Mouse (Mus musculus) hindlimb bud, embryonic 11.5 days (tissue): ENCODE measurements around the gene Lama1.
"Not testable (repeated sequence)": the region's sequence is repeated elsewhere in the genome, so short reads cannot be mapped to it uniquely, and the experiment has no call there.

Source experiments
- DNase-seq: peaks from one replicate; pipeline ENCODE4 v3.0.0-alpha.2; 2012; ENCODE audit warnings: low read depth, low spot score; ENCODE audit errors: extremely low spot score

Lama1 gene

GRCm38 (mm10) chr17:67837351-67838090 lies 140.5 kb downstream of the Lama1 start:
- peak; percentile 92 for DNase-seq

GRCm38 (mm10) chr17:67838948-67839347 lies 141.9 kb downstream of the Lama1 start:
- no peak for DNase-seq

- DNase-seq = not testable (repeated sequence)
Measured at GRCm38 (mm10) chr17:67841494-67841893, 144.4 kb downstream of the Lama1 start.

GRCm38 (mm10) chr17:67861080-67861630 lies 164.1 kb downstream of the Lama1 start:
- no peak for DNase-seq

DNA sequence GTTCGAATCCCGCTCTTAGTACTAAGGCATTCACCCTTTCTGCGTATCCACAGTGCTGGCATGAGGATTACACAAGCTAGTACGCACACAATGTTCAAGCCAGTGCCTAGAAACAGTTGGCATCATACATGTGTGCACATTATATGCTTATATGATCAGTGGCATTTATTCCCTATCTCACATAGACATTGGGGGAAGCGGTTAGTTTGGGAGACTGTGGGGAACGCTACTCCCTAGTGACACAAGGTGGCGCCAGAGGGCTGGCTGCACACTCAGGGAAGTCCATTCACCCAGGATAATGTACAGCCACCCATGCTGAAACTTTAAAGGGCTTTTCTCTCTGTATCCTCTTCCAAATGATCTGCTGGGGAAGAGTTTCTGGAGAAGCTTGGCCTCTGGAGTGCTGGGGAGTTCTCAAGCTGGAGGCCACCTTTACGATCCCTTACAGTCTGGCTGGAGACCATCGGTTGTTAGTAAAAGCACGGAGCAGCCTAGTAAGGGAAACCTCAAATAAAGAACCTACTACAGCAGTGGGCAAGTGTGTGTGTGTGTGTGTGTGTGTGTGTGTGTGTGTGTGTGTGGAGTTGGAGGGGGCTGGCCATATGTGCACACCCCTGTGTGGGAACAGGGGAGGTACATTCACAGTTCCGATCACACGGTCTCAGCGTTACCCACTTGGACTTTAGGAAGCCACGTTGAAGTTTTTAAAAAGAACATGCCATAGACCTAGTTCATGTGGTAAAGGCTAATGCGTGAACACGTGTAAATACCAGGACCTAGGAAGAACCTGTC lies 164.9 kb downstream of the Lama1 start:
- DNase-seq = peak; percentile 22

GRCm38 (mm10) chr17:67864363-67864762 lies 167.3 kb downstream of the Lama1 start:
- DNase-seq = no peak

DNA sequence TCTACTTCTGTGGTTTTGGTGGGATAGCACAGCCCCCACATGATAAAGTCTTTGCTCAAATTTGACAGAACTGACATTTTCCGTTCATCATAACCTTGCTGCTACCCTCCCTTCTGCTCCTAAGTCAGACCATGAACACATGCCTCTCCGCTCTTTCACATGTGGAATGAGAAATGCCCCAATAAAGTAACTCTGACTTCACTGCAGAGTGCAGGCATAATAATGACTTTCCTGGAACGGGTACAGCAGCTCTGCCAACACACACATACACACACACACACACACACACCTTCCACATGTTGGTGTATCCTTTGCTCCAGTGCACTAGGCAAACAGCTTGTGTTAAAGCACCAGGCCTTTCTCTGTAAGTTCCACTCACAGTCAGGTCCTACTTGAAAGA lies 167.9 kb downstream of the Lama1 start:
- DNase-seq = no peak

DNA sequence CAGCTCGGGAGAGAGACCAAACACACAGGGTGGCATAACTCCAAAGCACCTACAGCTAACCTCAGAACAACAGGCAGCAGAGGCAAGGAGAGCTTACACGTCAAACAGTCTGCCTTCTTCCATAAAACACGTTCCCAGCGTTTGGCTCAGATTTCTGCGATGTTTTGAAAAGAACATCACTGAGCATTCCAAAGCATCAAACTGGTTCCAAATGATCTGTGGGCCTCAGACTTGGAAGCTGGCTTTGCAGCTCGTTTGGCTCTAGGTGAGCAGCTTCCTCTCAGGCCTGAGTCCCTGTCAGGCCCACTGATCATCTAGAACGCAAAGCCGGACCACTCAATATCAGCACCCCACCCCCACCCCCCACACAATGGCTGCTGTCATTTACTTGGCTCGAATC lies 169.0 kb downstream of the Lama1 start:
- no peak for DNase-seq

GRCm38 (mm10) chr17:67866541-67867241 lies 169.6 kb downstream of the Lama1 start:
- peak; percentile 77 for DNase-seq

DNA sequence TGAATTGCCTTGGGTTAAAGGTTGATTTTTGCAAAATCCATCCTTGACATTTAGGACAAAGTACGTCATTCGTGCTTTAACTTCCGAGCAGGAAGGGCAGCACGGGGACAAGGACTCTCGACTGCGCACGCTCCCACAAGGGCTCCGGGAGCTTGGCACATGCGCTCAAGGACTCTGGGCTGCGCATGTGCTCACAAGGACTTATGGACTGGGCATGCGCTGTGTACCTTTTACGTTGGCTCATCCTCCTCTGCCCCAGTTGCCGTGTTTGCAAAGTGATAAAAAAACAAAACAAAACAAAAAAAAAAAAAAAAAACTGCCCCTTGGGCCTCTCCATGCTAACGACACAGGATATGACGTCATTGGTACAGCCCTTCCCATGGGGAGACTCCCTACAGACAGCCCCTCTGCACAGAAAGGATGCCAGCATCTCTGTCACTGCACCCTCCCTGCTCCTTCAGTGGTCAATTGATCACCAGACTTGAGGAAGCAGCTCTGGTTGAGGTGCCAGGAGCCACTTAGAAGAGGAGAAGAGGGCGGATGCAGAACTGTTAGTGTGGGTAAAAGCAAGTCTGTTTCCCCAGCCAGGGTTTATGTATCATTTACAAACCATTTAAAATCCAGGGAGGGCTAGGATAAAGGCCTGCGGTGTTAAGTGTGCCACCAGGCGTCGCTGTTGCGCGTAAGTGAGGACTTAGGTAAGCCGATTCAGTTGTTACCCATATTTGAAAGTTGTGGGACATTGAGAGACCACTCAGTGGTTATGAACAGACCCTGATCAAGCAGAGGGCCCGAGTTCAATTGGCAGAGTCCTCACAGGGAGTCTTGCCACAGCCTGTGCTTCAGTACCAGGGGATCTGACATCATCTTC lies 172.9 kb downstream of the Lama1 start:
- peak; percentile 39 for DNase-seq
